Mouse (Mus musculus): ENCODE results near the gene Yars2. TPM values are rescaled to one million over a fixed set of nuclear protein-coding genes. Genes with fewer than 3 reads are reported as not detected.

The Yars2 gene
- 41.1 and 46.1 TPM in 2 replicates for polyA plus RNA-seq (2016; fragmentation: Nextera tagmentation; extraction: Ambion mirVana)

DNA sequence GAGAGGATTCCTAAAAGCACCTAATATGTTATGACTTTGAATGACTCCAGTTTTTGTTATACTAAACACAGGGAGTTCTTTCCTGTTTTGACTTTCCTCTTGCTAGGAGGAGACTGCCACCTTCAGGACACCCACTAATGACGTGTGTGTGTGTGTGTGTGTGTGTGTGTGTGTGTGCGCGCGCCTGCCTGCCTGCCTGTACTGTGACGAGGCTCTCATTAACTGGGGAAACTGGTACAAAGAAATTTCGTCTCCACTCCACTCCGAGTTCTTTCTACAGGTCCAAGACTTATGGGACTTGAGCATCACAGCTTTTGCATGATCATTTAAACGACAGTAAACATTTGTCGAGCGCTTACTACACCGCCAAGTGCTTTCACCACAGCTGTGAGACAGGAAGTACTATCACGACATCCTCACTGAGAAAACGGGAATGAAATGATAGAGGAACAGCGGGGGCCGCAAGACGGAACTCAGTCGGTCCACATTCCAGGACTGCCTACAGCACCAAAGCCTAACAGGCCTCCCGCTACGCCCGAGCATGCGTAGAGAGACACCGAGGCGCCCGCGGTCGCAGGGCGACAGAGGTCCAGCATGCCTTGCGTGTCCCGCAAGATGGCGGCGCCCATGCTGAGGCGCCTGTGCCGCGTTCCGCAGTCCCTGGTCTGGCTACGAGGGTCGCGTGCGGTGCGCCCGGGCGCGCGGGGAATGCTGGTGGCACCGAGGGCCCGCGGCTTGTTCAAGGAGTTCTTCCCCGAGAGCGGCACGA, at the start of gene Yars2:
TSS of gene Yars2 (plus strand) at position 597 of the 769 bp plus-strand sequence.
- peak within 1 kb of the TSS; percentile 93 for H3K27ac ChIP-seq (replicated peaks)
- under 1% methylated on average over 50 of the region's 50 CpGs for WGBS

DNA sequence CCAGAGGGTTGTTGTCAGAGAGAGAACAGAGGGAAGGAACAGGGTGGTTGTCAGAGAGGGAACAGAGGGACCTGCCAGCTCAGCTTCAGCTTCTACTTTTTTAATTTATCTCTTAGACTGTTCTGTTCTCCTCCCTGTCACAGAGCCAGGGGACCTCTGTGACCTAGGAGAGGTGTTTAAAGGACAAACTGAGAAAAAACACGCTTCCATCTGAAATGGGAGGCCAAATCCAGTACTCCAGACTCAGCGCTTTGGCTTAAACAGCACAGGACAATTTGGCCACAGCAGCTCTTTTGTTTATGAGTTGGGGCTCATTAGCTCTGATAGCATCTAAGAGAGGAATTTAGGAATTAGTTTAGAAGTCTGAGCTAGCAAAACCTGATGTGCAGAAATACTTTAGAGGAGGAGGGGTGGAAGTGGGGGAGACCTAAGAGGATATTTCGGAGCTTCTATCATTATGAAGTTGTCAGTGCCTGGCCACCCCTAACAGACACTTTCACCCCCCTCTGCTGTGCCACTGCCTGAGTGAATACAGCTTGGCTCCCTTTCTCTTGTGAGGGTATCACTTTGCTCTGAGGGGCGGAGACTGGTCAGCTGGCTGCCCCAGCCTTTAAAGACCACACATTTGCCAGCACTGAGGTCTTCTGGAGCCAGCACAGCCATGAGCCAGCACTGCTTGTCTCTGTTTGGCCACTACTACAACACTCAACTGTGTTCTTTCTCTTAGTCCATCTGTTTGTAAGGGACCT, 49.3 kb upstream of the Yars2 start:
- Histone ChIP-seq H3K4me1 (peaks cover 23% of the 10 kb centered on the region), H3K4me3 (no peak overlapping the region), H3K9me3 (replicated peaks) (no peaks in the 10 kb centered on the region), H3K27me3 (ENCODE audit: low read depth, poor library complexity, severe bottlenecking) (no peaks in the 10 kb centered on the region), H3K27ac (replicated peaks) (no peak overlapping the region), H3K36me3 (no peaks in the 10 kb centered on the region)
- peak; percentile 15 for DNase-seq (ENCODE audit: low spot score)
- WGBS, result 34% methylated on average over 4 of the region's 4 CpGs

More for the DNA sequence above, at the start of gene Yars2:
- peak within 1 kb of the TSS; percentile 96 for H3K4me3 ChIP-seq
- DNase-seq (ENCODE audit: low spot score), result peak; percentile 91
- no peaks in the 10 kb centered on the region for H3K27me3 ChIP-seq (ENCODE audit: low read depth, poor library complexity, severe bottlenecking)
- peaks cover 19% of the 10 kb centered on the region for H3K36me3 ChIP-seq
- no peaks in the 10 kb centered on the region for H3K9me3 ChIP-seq (replicated peaks)
- peaks cover 23% of the 10 kb centered on the region for H3K4me1 ChIP-seq

DNA sequence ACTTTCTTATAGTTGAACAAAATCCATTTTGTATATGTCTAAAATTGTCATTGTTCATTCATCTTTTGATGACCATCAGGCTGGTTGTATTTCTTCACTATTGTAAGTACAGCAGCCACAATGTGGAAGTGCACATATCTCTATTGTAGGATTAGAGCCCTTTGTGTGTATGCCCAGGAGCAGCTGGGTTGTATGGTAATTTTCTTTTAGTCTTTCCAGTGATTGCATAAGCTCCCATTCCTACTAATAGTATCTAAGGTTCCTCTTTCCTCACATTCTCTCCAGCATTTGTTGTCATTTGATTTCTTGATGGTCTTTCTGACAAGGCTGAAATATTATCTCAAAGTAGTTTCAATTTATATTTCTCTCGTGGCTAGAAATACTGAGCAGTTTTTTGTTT, 47.5 kb upstream of the Yars2 start:
- no peaks in the 10 kb centered on the region for H3K36me3 ChIP-seq
- DNase-seq (ENCODE audit: low spot score), result no peak
- H3K4me1 ChIP-seq, result peaks cover 23% of the 10 kb centered on the region
- no peaks in the 10 kb centered on the region for H3K27me3 ChIP-seq (ENCODE audit: low read depth, poor library complexity, severe bottlenecking)
- H3K4me3 ChIP-seq, result no peak overlapping the region
- H3K9me3 ChIP-seq (replicated peaks), result no peaks in the 10 kb centered on the region
- no peak overlapping the region for H3K27ac ChIP-seq (replicated peaks)
- 83% methylated on average over 1 of the region's 1 CpGs for WGBS

DNA sequence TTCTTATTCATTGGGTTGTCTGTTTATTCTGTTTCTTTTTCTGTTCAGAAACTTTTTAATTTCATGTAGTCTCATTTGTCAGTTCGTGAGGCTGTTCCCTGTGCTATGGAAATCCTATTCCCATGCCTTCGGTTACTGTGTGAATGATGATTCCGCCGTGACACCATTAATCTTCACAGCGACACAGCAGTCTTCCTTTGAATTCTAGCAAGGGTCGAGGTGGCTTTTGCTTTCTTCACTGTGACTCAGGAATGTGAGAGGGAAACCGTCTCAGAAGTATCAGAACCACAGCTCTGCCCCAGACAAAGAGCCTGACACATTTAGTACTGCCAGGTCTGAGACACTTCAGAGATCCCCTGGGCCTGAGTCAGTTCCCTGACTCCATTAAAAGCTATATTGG, 46.9 kb upstream of the Yars2 start:
- Histone ChIP-seq H3K27me3 (ENCODE audit: low read depth, poor library complexity, severe bottlenecking) (no peaks in the 10 kb centered on the region), H3K36me3 (no peaks in the 10 kb centered on the region), H3K4me3 (no peak overlapping the region), H3K9me3 (replicated peaks) (no peaks in the 10 kb centered on the region), H3K4me1 (peaks cover 23% of the 10 kb centered on the region), H3K27ac (replicated peaks) (no peak overlapping the region)
- no peak for DNase-seq (ENCODE audit: low spot score)
- 79% methylated on average over 7 of the region's 7 CpGs for WGBS

DNA sequence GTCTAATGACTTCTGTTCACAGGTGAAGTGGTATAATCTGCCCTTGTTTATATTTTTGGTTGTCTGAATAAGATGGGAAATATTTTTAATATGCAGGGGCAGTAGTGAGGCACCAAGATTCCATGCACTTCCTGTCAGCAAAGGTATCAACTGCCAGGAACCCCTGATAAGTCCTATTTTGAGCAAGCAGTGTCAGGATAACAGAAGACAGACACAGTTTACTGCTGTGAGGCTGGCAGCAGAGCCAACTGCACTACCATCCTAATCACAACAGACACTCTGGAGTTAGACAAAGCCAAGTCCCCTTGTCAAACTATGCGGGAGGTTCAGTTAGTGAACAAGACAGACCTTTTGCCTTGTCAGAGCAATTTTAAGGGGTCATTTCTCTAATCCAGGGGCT, 46.1 kb upstream of the Yars2 start:
- H3K36me3 ChIP-seq, result no peaks in the 10 kb centered on the region
- WGBS, result 83% methylated on average over 1 of the region's 1 CpGs
- no peak for DNase-seq (ENCODE audit: low spot score)
- no peaks in the 10 kb centered on the region for H3K27me3 ChIP-seq (ENCODE audit: low read depth, poor library complexity, severe bottlenecking)
- H3K27ac ChIP-seq (replicated peaks), result no peak overlapping the region
- peaks cover 18% of the 10 kb centered on the region for H3K4me1 ChIP-seq
- no peaks in the 10 kb centered on the region for H3K9me3 ChIP-seq (replicated peaks)
- H3K4me3 ChIP-seq, result no peak overlapping the region

DNA sequence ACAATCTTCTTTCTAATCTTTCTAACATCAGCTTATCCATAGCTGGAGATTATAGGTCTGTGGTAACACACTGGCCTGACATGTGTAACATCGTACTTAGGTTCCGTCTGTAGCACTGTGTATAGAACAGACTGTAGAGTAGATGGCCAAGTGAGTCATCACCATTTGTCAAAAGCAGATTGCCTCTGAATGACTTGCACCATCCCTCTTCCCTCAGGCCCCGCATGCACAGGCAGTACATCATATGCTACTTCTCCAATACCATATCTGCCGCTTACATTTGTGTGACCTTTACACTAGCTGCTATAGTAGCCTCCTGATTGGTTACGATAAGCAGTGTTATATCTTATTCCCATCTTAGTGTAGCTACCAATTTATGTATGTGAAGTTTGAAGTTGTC, 41.9 kb upstream of the Yars2 start:
- Histone ChIP-seq H3K9me3 (replicated peaks) (no peaks in the 10 kb centered on the region), H3K27ac (replicated peaks) (no peak overlapping the region)

DNA sequence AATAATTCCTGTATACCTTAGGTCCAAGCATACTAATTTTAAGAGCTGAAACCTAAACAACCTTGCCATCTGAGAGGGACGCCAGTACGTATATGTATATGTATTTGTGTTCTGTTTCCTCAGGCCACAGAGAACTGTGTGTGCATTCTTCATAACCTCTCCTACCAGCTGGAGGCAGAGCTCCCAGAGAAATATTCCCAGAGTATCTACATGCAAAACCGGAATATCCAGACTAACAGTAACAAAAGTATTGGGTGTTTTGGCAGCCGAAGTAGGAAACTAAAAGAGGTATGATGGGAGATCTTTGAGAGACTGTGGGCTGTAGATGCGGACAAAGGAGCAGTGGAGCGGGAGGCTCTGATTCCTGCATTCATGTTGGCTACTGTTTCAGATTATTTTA, 41.3 kb upstream of the Yars2 start:
- Histone ChIP-seq H3K36me3 (no peaks in the 10 kb centered on the region), H3K27me3 (ENCODE audit: low read depth, poor library complexity, severe bottlenecking) (no peaks in the 10 kb centered on the region), H3K27ac (replicated peaks) (no peak overlapping the region), H3K4me3 (no peak overlapping the region), H3K9me3 (replicated peaks) (no peaks in the 10 kb centered on the region), H3K4me1 (no peaks in the 10 kb centered on the region)
- WGBS, result 94% methylated on average over 6 of the region's 6 CpGs
- DNase-seq (ENCODE audit: low spot score), result no peak

More for the DNA sequence above, 41.9 kb upstream of the Yars2 start:
- Histone ChIP-seq H3K4me1 (peaks cover 3% of the 10 kb centered on the region; the same call in 1 of the 2 replicates), H3K27me3 (ENCODE audit: low read depth, poor library complexity, severe bottlenecking) (no peaks in the 10 kb centered on the region), H3K4me3 (no peak overlapping the region), H3K36me3 (no peaks in the 10 kb centered on the region)
- DNase-seq (ENCODE audit: low spot score), result no peak
- WGBS, result 95% methylated on average over 5 of the region's 5 CpGs

DNA sequence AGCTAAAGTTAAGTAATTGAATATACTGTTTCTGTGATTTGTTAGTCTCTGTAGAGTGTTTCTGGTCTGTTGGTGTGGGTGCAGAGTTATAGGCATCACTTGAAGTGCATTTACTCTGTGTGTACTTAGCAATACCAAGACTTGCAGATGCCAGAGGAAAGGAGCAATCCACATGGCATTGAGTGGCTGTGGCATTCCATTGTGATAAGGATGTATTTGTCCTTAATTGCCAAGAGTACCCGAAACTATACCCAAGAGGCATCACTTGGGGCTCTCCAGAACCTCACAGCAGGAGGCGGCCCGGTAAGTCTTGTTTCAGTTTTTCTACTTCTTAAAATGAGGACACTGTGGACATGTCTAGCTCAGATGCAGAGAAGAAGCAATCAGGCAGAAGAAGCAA, 40.3 kb upstream of the Yars2 start:
- DNase-seq (ENCODE audit: low spot score), result no peak
- Histone ChIP-seq H3K36me3 (no peaks in the 10 kb centered on the region), H3K27me3 (ENCODE audit: low read depth, poor library complexity, severe bottlenecking) (no peaks in the 10 kb centered on the region), H3K4me3 (no peak overlapping the region), H3K27ac (replicated peaks) (no peak overlapping the region), H3K4me1 (no peaks in the 10 kb centered on the region), H3K9me3 (replicated peaks) (no peaks in the 10 kb centered on the region)
- WGBS, result 94% methylated on average over 3 of the region's 3 CpGs

DNA sequence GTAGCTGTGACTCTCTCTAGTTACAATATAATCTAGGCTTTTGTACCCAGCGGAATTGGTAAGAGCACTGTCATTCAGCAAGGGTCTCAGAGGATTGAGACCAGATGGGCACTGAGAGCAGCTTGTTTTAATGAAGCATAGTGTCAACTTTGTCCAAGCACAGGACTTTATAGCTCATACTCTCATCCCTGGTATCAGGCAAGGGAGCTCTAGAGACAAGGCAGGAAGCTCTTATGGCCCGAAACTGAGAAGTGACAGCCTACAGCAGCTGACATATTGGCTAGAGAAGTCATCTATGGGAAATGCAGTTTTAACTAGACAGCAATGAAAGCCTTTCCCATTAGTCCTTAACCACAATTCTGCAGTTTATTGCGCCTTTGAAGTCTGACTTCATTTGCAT, 29.8 kb upstream of the Yars2 start:
- Histone ChIP-seq H3K27me3 (ENCODE audit: low read depth, poor library complexity, severe bottlenecking) (no peaks in the 10 kb centered on the region), H3K4me1 (peaks cover 14% of the 10 kb centered on the region), H3K9me3 (replicated peaks) (no peaks in the 10 kb centered on the region), H3K36me3 (no peaks in the 10 kb centered on the region), H3K4me3 (no peak overlapping the region), H3K27ac (replicated peaks) (no peak overlapping the region)
- 54% methylated on average over 3 of the region's 3 CpGs for WGBS
- no peak for DNase-seq (ENCODE audit: low spot score)

DNA sequence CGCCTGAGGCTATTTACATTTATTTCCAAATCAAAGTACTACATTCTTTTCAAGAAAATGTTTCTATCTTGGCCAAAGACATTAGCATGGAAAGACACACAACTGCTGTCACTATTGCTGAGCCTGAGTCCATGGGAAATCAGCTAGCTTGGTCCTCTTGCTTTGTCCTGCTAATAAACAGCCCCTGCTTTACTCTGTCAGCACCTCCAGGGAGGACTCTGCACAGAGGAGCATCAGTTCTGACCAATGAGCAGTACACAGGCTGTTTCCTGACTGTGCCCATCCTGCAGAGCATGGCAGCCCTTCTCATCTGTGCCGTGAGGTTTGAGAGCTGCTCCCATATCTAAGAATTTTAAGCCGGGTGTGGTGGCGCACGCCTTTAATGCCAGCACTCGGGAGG, 29.0 kb upstream of the Yars2 start:
- no peak overlapping the region for H3K27ac ChIP-seq (replicated peaks)

DNA sequence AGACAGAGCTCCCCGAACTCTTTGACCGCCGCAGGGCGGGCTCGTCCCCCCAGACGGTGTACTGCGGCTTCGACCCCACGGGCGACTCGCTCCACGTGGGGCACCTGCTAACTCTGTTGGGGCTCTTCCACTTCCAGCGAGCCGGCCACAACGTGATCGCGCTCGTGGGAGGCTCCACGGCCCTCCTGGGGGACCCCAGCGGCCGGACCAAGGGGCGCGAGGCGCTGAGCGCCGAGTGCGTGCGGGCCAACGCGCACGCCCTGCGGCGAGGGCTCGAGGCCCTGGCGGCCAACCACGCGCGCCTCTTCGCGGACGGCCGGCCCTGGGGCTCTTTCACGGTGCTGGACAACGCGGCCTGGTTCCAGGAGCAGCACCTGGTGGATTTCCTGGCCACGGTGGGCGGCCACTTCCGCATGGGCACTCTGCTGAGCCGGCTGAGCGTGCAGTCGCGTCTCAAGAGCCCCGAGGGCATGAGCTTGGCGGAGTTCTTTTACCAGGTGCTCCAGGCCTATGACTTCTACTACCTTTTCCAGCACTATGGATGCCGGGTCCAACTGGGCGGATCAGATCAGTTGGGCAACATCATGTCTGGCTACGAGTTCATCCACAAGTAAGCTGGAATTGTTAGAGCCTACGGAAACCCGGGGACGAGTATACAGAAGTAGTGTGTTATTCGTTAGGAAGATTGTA, 518 bp downstream of the Yars2 start:
- under 1% methylated on average over 61 of the region's 61 CpGs for WGBS
- H3K4me3 ChIP-seq, result peak overlapping the region; percentile 96
- H3K4me1 ChIP-seq, result peaks cover 23% of the 10 kb centered on the region
- DNase-seq (ENCODE audit: low spot score), result peak; percentile 67
- peak overlapping the region; percentile 93 for H3K27ac ChIP-seq (replicated peaks)
- no peaks in the 10 kb centered on the region for H3K9me3 ChIP-seq (replicated peaks)
- H3K36me3 ChIP-seq, result peaks cover 26% of the 10 kb centered on the region
- H3K27me3 ChIP-seq (ENCODE audit: low read depth, poor library complexity, severe bottlenecking), result no peaks in the 10 kb centered on the region

More for the DNA sequence above, 29.0 kb upstream of the Yars2 start:
- no peaks in the 10 kb centered on the region for H3K27me3 ChIP-seq (ENCODE audit: low read depth, poor library complexity, severe bottlenecking)
- 91% methylated on average over 6 of the region's 6 CpGs for WGBS
- no peaks in the 10 kb centered on the region for H3K9me3 ChIP-seq (replicated peaks)
- DNase-seq (ENCODE audit: low spot score), result no peak
- H3K36me3 ChIP-seq, result no peaks in the 10 kb centered on the region
- H3K4me1 ChIP-seq, result peaks cover 14% of the 10 kb centered on the region
- H3K4me3 ChIP-seq, result no peak overlapping the region

DNA sequence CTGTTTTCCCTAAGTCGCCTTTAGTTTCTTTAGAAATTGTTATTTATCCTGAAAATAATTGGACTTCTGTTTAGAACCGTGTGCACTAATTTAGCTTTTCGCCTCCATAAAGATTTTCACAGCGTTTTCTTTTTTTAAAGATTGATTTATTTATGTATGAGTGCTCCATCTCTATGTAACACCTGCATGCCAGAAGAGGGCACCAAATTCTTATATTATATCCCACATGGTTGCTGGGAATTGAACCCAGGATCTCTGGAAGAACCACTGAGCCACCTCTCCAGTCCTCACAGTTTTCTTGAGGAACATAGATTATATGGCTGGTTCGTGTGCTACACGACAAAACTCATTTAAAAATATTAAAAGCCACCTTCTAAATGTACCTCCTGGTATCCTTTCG, 1.1 kb downstream of the Yars2 start:
- Histone ChIP-seq H3K9me3 (replicated peaks) (no peaks in the 10 kb centered on the region), H3K27ac (replicated peaks) (peak overlapping the region; percentile 93), H3K4me3 (peak overlapping the region; percentile 96), H3K36me3 (peaks cover 32% of the 10 kb centered on the region), H3K27me3 (ENCODE audit: low read depth, poor library complexity, severe bottlenecking) (no peaks in the 10 kb centered on the region), H3K4me1 (peaks cover 23% of the 10 kb centered on the region)
- WGBS, result 19% methylated on average over 7 of the region's 7 CpGs
- no peak for DNase-seq (ENCODE audit: low spot score)

Measured in midbrain, embryonic 10.5 days (tissue).